Mouse (Mus musculus): ENCODE results near the gene Tmem115.
"Not testable (repeated sequence)": the region's sequence is repeated elsewhere in the genome, so short reads cannot be mapped to it uniquely, and the experiment has no call there.

- TF ChIP-seq EP300 (optimal IDR thresholded peaks at IDR 0.05) = not testable (repeated sequence)
- peak; percentile 34; the same call in 1 of the 2 replicates for TF ChIP-seq CTCF (IDR thresholded peaks at IDR 0.05; ENCODE audit: low read depth)
These were observed 40.0 kb downstream of the Tmem115 start for GRCm38 (mm10) chr9:107573774-107574173.
